Mouse (Mus musculus) left cerebral cortex, postnatal 4 days (tissue): ENCODE data around the gene Pik3ap1. TPM values are rescaled to one million over a fixed set of nuclear protein-coding genes. Genes with fewer than 3 reads are reported as not detected.
A peak's percentile ranks its signal among the peaks of the same experiment; 100 is the strongest.
"Not testable (repeated sequence)": the region's sequence is repeated elsewhere in the genome, so short reads cannot be mapped to it uniquely, and the experiment has no call there.

Experiments
- DNase-seq: peaks from one replicate; pipeline ENCODE4 v3.0.0-alpha.2; 2022
- intact Hi-C: fragments of 180-260 bp; cut with DNase I; formaldehyde crosslinking; loops from one replicate; pipeline ENCODE4 v1.15.1; 2025
- total RNA-seq, 2 experiments: library from RNA; stranded (reverse); gene quantifications; 2 replicates each; pipeline ENCODE4 v1.2.3; 2021

The Pik3ap1 gene
- total RNA-seq = 1 to 10 TPM; 1.7 to 2.0 TPM

- intact Hi-C loops = no loop called here
- peak; percentile 13 for DNase-seq
Measured at GRCm38 (mm10) chr19:41384922-41385508, at the start of gene Pik3ap1. Pik3ap1 (minus strand) TSS chr19:41385102.

- DNase-seq, intact Hi-C loops: not testable (repeated sequence)
Measured at GRCm38 (mm10) chr19:41431512-41432164, 46.7 kb upstream of the Pik3ap1 start.

GRCm38 (mm10) chr19:41425927-41426772, 41.2 kb upstream of the Pik3ap1 start:
- DNase-seq, intact Hi-C loops: not testable (repeated sequence)

- DNase-seq = no peak
- intact Hi-C loops = no loop called here
Measured at GRCm38 (mm10) chr19:41421264-41421663, 36.4 kb upstream of the Pik3ap1 start.

GRCm38 (mm10) chr19:41418786-41419185, 33.9 kb upstream of the Pik3ap1 start:
- intact Hi-C loops = no loop called here
- no peak for DNase-seq

GRCm38 (mm10) chr19:41417995-41418394, 33.1 kb upstream of the Pik3ap1 start:
- intact Hi-C loops = no loop called here
- DNase-seq = no peak

- no peak for DNase-seq
- intact Hi-C loops = no loop called here
Measured at GRCm38 (mm10) chr19:41416201-41416600, 31.3 kb upstream of the Pik3ap1 start.

- DNase-seq = no peak
- intact Hi-C loops = no loop called here
Measured at GRCm38 (mm10) chr19:41402603-41403002, 17.7 kb upstream of the Pik3ap1 start.

- DNase-seq = no peak
- intact Hi-C loops = no loop called here
Measured at GRCm38 (mm10) chr19:41390856-41391255, 6.0 kb upstream of the Pik3ap1 start.

GRCm38 (mm10) chr19:41389351-41389750, 4.4 kb upstream of the Pik3ap1 start:
- intact Hi-C loops = no loop called here
- peak; percentile 10 for DNase-seq

- intact Hi-C loops = no loop called here
- DNase-seq = no peak
Measured at GRCm38 (mm10) chr19:41388242-41388641, 3.3 kb upstream of the Pik3ap1 start.

- DNase-seq = no peak
- intact Hi-C loops = no loop called here
Measured at GRCm38 (mm10) chr19:41387262-41387661, 2.4 kb upstream of the Pik3ap1 start.

GRCm38 (mm10) chr19:41384406-41384851, 473 bp downstream of the Pik3ap1 start:
- intact Hi-C loops = no loop called here
- DNase-seq = peak; percentile 14

GRCm38 (mm10) chr19:41382391-41382978, 2.4 kb downstream of the Pik3ap1 start:
- intact Hi-C loops = no loop called here
- DNase-seq = no peak

- intact Hi-C loops = no loop called here
- DNase-seq = no peak
Measured at GRCm38 (mm10) chr19:41381581-41382239, 3.2 kb downstream of the Pik3ap1 start.

- intact Hi-C loops = no loop called here
- no peak for DNase-seq
Measured at GRCm38 (mm10) chr19:41379195-41379594, 5.7 kb downstream of the Pik3ap1 start.

- intact Hi-C loops = no loop called here
- peak; percentile 65 for DNase-seq
Measured at GRCm38 (mm10) chr19:41375791-41376190, 9.1 kb downstream of the Pik3ap1 start.

- no peak for DNase-seq
- intact Hi-C loops = no loop called here
Measured at GRCm38 (mm10) chr19:41375096-41375495, 9.8 kb downstream of the Pik3ap1 start.

GRCm38 (mm10) chr19:41374658-41375057, 10.2 kb downstream of the Pik3ap1 start:
- DNase-seq = no peak
- intact Hi-C loops = no loop called here

GRCm38 (mm10) chr19:41372322-41372721, 12.6 kb downstream of the Pik3ap1 start:
- DNase-seq = no peak
- intact Hi-C loops = no loop called here

GRCm38 (mm10) chr19:41371373-41371772, 13.5 kb downstream of the Pik3ap1 start:
- no peak for DNase-seq
- intact Hi-C loops = no loop called here
